Mouse (Mus musculus) adipocyte (in vitro differentiated cells): ENCODE results near the gene Gmip.
A peak's percentile ranks its signal among the peaks of the same experiment; 100 is the strongest.

Experiments
- DNase-seq: peaks from one replicate; pipeline ENCODE4 v3.0.0-alpha.2; 2016; ENCODE audit warnings: low spot score

Gene Gmip

DNA sequence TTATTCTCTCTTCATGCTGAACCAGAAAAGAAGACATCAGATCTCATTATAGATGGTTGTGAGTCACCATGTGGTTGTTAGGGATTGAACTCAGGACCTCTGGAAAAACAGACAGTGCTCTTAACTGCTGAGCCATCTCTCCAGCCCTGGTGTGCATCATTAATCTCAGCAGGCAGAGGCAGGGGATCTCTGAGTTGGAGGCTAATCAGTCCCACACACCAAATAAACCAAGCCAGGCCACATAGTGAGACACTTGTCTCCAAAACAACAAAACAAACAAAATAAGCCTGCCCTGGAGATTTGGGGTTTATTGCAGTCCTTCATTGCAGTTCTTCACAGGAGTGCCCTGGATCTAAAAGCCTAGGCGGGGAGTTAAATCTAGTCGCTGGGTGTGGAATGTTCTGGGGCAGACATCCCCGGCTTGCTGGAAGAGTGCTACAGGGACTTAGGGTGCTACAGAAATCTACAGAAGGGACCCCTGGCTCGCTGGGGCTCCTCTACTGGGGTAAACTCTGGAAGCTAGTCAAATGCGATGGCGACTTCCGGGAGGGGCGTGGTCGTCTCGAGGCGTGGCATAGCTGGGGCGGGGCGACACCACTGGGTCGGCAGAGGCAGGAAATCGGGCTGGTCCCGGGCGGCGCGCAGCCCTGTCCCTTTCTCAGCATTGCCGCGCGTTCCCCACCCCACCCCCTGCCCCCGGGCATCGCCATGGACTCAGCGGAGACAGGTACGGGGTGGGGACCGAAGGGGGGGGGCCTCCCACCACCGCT lies at the start of gene Gmip:
Gene Gmip, plus strand, starts transcription at position 586 of the 770 bp plus-strand sequence.
- peak; percentile 78 for DNase-seq

DNA sequence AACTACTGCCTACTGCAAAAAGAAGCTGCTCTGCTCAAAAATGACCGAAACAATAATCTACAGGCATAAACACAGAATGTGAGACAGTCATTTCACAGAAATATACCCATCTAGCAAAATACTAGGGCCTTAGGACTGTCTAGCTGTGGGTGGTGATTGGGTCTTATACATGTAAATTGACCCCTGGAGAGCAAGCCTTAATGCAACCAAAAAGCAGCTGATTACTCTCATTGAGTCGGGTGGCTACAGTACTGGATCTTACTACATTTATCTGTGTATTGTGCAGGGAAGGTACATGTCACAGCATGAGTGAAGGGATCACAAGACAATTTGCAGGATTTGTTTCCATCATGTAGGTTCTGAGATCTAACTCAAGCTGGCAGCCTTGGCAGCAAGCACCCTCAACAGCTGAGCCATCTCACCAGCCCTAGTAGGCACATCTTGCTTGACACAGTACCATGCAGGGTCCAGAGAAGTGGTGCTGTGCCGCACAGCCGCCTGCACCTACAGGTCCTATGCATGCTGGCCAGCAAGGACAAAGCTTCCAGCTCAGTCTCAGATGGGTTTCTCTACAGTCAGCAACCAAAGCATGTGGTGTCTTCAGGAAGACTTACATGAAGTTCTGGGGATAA lies 46.5 kb upstream of the Gmip start:
- no peak for DNase-seq

DNA sequence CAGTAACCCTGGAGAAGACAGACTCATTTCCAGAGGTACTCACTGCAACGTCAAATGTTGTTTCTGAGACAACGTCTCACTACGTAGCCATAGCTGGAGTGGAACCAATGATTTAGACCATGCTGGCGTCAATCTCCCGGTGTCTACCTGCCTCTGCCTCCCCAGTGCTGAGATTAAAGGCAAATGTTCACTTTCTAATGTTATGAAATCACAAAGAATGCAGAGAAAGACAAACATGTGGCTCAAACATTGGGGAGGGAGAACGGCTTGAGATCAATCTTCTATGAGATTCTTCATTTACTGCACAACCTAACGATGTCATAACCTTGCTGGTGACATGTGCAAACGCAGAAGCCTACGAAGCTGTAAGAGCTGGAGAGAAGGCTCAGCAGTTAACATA lies 37.3 kb upstream of the Gmip start:
- no peak for DNase-seq

DNA sequence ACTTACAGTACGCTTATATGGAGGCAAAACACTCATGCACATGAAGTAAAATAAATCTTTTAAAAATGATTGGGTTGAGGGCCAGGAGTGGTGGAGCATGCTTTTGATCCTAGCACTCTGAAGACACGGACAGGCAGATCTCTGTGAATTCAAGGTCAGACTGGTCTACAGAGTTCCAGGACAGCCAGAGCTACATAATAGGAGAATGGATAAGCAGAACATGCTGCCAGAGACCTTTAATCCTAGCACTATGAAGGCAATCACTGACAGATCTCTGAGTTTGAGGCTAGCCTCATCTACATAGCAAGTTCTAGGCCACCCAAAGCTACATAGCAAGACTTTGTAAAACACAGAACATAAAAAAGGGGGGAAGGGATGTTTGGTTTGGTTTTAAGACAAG lies 36.4 kb upstream of the Gmip start:
- DNase-seq = no peak

DNA sequence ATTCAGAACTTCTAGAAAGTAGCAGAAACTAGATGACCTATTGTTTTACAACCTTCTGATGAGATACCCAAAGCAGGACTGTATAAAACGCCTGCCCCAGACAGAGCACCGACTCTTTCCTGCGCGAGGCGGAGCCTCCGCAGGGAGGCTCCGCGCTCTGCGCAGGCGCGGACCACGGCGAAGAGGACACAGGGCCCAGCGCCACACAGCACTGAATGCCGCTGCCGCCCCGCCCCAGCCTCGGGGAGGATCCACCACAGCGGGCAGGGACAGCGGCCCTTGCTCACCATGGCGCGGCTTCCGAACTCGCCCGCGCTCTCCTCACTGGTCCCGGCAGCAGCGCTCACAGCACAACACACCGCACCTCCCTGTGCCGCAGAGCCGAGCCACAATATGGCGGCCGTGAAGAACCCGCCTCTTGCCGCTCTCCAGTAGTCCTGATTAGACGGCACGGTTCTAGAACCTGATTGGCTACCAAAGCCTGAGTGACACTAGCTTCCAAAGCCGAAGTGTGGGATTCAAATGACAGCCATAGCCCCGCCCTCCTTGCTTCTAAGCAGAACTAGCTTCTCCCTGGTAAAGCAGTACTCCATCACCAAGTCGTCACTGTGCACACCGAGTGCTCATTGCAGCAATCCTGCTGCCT lies 33.9 kb upstream of the Gmip start, which contains the start of gene Gm20422:
Gene Gm20422, minus strand, starts transcription at position 384 of the 646 bp plus-strand sequence.
- DNase-seq = peak; percentile 99

DNA sequence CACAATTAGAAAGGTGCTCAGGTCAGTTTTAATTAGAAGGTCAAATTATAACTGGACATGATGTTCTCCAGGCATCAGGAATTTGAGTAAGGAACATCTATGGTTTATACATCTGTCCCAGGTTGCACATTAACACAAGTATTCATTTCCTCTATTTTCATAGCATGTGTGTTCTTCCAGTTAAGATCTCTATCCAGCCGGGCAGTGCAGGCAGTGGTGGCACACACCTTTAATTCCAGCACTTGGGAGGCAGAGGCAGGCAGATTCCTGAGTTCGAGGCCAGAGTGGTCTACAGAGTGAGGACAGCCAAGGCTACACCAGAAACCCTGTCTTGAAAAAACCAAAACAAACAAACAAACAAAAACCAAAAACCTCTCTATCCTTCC lies 33.3 kb upstream of the Gmip start:
- DNase-seq = no peak

DNA sequence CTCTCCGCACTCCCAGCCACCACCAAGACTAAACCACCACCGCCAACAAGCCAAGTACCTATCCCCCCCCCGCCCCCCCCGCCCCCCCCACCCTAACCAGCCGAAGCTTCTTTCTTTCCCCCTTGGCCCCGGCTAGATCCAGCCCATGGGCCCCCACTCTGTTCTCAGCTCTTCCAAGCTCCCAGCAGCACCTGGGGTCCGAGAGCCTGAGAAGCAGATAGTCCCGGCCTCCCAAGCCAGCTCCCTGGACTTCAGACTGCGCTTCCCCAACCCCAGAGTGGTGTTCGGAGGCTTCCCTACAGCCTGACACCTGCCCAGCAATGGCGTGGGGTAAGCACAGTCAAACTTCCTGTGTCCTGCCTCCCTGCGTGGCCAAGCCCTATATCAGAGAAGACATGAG lies 31.4 kb upstream of the Gmip start:
- no peak for DNase-seq

DNA sequence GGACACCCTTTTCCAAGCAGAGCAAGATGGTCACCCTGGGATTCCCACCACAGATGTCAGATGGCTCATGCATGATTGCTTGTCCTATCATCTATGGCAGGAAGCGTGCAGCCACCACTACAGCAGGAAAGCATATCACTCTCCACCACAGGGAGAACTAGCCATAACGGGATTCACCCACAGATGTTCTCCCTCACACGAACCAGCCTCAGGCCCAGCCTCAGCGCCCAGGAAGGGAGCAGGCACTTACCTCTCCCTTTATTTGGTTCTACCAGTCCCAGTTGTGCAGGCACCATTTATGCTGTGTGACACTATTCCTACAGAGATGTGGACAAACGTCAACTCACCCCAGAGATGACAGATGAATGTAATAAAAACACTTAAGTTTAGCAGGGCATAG lies 19.4 kb upstream of the Gmip start:
- DNase-seq = no peak

DNA sequence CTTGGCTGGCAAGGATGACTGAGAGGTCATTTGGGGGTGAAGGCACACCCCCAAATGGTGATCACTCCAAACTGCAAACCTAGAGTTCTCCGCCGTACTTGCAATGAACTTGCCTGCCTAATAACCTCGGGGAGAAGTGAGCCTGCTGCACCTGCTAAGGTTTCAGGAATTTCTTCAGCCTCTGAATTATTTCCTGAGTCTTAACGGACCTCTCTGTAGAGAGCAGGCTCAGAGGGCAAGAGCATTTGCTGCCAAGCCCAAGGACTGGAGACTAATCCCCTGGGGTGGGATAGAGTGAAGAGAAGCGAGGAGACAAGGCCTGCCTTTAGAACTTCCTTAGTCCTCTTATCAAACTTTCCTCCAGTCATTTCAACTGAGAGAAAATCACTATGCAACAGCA lies 18.7 kb upstream of the Gmip start:
- DNase-seq = no peak

DNA sequence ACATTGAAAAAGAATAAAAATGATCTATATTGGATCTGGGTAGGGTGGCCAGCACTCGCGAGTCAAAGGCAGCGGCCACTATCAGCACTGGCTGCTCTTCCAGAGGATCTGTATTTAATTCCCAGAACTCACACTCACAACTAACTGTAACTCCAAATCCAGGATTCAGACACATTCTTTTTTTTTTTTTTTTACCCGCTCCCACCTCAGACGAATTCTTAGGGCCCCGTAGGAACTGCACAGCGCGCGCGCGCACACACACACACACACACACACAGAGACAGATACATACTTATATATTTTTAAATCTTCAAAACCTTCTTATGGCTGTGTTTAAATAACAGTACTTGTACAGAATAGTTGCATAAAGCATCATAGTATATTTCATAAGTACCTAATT lies 18.1 kb upstream of the Gmip start:
- DNase-seq = no peak

DNA sequence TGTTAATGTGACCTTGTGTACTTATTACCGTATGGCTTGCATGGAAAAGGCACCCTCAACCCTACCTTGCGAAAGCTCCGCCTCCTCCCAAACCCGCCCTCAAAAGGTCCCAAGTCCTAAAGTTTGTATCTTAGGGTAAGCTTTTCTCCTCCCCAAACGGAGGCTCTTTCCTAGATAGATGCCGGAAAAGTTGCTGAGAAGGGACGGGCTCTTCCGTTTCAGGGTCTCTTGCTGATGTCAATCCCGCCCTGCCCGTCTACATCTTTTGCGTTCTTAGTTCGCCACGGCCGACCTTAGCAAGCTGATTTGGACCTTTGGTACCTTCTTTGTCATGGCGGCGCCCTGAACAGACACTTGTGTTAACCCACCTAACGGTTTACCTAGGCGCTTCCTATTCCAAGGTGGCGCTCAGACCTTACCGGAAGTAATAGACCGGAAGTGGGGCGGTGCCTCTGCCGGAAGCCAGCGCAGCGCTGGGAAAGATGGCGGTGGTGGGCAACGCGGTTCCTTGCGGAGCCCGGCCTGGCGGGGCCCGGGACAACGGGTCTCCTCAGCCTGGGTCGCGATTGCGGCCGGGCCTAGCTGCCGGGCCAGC lies 17.6 kb upstream of the Gmip start, which contains the start of the genes Atp13a1 and Zfp866:
Gene Atp13a1, plus strand, starts transcription at position 391 of the 595 bp plus-strand sequence.
Gene Zfp866, minus strand, starts transcription at position 406 of the 595 bp plus-strand sequence.
- DNase-seq = peak; percentile 88

DNA sequence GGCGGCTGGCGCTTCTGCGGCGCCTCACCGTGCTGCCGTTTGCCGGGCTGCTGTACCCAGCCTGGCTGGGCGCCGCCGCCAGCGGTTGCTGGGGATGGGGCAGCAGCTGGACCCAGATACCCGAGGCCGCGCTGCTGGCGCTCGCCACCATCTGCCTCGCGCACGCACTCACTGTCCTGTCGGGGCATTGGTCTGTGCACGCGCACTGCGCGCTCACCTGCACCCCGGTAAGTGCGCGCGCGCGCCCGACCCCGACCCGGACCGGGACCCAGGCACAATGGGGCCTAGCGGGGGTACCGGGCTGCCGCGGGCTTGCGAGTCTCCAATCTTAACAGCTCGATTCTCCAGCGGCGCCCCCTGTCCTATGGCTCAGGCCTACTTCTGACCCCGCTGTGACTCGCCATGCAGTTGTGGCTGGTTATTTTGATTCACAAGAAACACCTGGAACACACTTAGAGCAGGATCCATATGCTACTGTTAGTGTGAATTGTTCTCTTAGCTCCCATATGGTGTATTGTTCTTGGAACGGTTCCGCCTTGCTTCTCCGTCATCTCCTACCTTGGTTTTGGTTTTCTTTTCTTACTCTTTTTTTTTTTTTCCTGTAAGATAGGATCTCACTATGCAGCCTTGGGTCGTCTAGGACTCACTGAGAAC lies 16.9 kb upstream of the Gmip start:
- DNase-seq = peak; percentile 40

DNA sequence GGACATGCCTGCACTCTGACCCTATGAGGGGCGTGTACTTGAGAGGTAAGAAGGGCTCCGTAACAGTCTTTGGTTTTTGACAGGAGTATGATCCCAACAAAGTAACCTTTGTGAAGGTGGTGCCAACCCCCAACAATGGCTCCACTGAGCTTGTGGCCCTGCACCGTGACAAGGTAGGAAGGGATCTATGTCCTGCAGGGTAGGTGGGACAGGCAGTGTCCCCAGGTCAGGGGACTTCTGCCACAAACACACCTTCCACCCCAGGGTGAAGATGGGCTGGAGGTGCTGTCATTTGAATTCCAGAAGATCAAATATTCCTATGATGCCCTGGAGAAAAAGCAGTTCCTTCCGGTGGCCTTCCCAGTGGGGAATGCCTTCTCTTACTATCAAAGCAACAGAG lies 14.8 kb upstream of the Gmip start:
- DNase-seq = no peak

DNA sequence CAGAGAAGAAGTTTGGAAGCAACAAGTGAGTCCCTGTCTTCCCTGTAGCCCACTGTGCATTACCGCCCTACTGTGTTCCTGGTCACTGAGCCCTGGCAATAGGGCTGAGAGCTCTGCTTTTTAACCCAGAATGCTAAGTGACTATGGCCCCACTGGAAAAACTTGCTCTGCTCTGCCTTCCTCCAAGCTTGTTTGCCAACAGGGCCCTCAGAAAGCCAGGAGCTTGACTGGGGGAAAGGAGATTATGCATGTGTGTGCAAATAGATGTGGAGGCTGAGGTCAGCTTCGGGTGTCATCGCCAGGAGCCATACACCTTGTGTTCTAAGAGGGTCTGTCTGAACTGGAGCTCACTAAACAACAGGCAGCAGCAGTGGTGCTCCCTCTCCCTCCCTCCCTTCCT lies 14.4 kb upstream of the Gmip start:
- DNase-seq = no peak

DNA sequence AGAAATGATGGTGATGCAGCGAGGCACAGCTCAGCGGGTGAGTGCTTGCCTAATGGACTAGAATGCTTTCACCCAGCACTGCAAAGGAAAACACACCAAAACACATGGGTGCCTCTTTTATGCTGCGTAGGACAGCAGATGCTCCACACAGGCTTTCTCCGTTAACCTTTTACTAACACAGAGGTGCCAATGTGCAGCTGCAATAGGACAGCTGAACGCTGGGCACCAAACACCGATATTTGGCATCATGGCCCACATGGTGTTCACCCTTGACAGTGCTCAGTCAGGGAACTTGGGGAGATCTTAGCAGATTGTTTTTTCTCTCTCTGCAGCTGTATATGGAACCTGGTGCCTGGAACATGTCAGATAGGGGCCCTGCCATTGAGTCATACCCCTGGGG lies 13.6 kb upstream of the Gmip start:
- no peak for DNase-seq

DNA sequence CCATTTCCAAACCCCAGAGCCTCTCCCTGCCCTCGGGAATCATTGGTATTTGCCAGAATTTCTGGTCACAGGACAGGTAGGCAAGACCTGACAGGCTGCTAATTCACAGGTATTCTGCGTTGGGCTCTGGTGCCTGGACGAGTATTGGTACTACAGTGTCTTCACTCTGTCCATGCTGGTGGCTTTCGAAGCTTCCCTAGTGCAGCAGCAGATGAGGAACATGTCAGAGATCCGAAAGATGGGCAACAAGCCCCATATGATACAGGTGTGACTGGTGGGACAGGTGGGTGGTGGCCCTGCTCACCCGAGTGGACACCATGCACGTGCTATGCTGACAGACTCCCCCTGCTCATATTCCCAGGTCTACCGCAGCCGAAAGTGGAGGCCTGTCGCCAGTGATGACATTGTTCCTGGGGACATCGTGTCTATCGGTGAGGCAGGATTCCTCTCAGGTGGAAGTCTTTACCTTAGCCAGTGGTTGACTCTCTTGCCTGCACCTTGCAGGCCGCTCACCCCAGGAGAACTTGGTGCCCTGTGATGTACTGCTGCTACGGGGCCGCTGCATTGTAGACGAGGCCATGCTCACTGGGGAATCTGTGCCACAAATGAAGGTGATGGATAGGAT lies 11.6 kb upstream of the Gmip start:
- no peak for DNase-seq

DNA sequence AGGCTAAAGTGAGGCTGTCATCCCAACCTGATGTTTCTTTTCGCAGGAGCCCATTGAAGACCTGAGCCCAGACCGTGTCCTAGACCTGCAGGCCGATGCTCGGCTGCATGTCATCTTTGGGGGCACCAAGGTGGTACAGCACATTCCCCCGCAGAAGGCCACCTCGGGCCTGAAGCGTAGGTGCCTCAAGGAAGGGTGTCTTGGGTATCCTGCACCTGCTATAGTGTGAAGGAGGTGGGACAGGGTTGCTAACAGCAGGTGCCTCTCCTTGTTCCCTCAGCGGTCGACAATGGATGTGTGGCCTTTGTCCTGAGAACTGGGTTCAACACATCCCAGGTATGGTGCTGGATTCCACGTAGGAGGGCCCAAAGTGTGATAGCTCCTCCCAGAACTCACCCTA lies 10.8 kb upstream of the Gmip start:
- no peak for DNase-seq

DNA sequence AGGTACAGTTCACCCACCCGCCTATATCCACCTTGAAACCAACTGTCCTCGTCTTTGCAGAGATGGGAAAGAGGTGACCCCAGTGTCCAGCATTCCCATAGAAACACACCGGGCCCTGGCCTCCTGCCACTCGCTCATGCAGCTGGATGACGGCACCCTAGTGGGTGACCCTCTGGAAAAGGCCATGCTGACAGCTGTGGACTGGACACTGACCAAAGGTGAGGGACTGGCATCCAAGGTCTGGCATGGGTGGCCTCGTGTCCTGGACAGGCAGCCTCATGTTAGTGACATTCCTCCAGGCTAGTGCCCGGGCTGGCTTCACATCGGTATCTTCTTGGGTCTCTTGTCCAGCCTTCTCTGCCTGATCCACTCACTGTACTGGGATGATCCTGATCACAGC lies 9.2 kb upstream of the Gmip start:
- DNase-seq = no peak

DNA sequence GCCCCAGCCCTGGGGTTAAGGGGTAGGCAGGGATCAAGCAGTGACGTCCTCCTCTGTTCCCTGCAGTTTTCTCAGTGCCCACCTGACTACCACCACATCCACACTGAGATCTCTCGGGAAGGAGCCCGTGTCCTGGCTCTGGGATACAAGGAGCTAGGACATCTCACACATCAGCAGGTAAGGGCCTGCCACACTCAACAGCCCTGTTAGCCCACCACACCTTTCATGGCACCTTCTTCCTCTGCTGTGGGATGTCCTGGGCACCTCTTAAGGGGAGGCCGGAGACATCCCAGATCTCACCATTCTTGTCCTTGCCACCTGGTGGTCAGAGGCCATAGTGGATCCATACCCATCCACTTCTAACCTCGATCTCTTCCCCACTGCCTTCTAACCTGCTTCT lies 8.5 kb upstream of the Gmip start:
- DNase-seq = no peak

DNA sequence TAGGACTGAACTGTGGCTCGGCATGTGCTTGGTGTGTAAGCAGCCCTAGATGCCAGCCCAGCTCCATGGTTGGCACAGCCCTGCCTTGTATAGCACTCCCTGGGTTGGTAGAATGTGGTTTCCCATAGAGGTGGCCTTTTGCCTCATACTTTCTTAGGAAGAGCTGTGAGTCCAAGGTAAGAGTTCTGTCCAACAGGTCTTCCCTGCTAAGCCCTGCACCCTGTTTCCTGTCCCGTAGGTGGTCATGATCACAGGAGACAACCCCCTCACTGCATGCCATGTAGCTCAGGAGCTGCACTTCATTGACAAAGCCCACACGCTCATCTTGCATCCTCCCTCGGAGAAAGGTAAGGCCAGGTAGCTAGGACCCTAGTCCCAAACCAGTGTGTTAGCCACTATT lies 6.7 kb upstream of the Gmip start:
- no peak for DNase-seq

DNA sequence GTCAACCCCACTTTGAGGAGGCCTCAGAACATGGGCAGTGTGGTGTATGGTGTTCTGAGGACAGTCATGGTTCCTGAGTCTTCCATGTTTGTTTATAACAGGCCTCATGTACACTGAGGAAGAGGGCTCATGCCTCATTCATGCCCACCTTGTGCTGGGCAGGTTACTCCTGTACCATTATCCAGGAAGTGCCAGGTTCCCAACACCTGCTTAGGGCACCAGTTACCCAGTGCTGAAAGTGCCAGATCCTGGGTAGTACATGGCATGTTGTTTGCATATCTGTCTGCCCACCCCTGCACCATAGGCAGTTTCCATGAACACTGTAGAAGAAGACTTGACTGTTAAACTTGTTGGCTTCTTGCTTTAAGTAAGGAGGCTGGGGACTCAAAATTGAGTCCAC lies 6.3 kb upstream of the Gmip start:
- DNase-seq = no peak

DNA sequence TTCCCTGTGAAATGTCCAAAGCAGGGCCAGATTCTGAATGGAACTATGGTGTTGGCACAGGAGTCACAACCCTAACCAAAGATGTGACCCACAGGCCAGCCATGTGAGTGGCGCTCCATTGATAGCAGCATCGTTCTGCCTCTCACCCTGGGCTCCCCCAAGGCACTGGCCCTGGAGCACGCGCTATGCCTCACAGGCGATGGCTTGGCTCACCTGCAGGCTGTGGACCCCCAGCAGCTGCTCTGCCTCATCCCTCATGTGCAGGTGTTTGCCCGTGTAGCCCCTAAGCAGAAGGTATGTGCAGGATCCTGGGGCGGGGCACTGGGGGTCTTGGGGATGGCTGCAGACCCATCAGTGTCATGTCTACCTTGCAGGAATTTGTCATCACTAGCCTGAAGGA lies 5.1 kb upstream of the Gmip start:
- DNase-seq = no peak
